Mouse (Mus musculus) spleen, postnatal 10 days (tissue): ENCODE results near the gene Pank3.
"Not testable (repeated sequence)": the region's sequence is repeated elsewhere in the genome, so short reads cannot be mapped to it uniquely, and the experiment has no call there.

Experiments
- DNase-seq, 2 experiments: peaks; one replicate each; pipeline ENCODE4 v3.0.0; 2021 to 2022; ENCODE audit warnings: low spot score in 2 of 2

Gene Pank3

DNA sequence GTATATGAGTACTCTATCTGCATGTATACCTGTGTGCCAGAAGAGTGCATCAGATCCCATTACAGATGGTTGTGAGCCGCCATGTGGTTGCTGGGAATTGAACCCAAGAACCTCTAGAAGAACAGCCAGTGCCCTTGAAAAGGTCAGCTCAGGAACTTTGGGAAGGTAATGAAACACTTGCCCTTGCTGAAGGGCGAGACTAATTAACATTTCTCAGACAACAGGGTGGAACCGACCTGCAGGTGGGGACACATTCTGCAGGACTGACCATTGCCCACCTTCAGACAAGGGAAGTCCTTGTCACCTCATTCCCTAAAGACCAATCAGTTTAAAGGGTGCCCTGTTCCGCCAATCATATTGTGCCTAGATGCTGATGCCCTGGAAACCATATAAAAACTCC is 71.5 kb downstream of the Pank3 start:
- DNase-seq: not testable (repeated sequence)
